Mouse (Mus musculus) testis, adult 2 months (tissue): Measurements from ENCODE around the gene Tnpo1.

Experiments used
- CTCF ChIP-seq: fragments of 200-500 bp; IDR thresholded peaks from 2 replicates; pipeline ENCODE4 v1.5.1; 2012; ENCODE audit warnings: low read depth, mild to moderate bottlenecking, inconsistent platforms, low read length, moderate library complexity; ENCODE audit not compliant: control insufficient read depth, insufficient read depth, insufficient replicate concordance
- POLR2A ChIP-seq: fragments of 200-500 bp; IDR thresholded peaks from 2 replicates; pipeline ENCODE4 v1.6.1; 2012; ENCODE audit warnings: low read depth, mild to moderate bottlenecking, inconsistent platforms, low read length, moderate library complexity; ENCODE audit not compliant: control insufficient read depth

- TF ChIP-seq POLR2A (no peak), CTCF (no peak)
These were observed 57.8 kb downstream of the Tnpo1 start for GRCm38 (mm10) chr13:98868236-98868923.
